Mouse (Mus musculus) liver, embryonic 16.5 days (tissue): ENCODE data around the gene Stxbp5. TPM values are rescaled to one million over a fixed set of nuclear protein-coding genes. Genes with fewer than 3 reads are reported as not detected.

Experiments
- ATAC-seq: fragments of 200-750 bp; cut with Nextera tagmentation; 2 replicates; pipeline ENCODE4 v1.8.0; 2017; ENCODE audit warnings: low read depth, mild to moderate bottlenecking, moderate number of reproducible peaks, moderate library complexity
- H3K27ac ChIP-seq: fragments of 300-500 bp; sonication (generic); 2 replicates; pipeline ENCODE4 v1.5.1; 2014; ENCODE audit warnings: mild to moderate bottlenecking, low read length
- H3K27me3 ChIP-seq: fragments of 300-500 bp; sonication (generic); 2 replicates; pipeline ENCODE4 v1.6.1; 2014; ENCODE audit warnings: low read depth, low read length, mixed read lengths; ENCODE audit not compliant: control insufficient read depth, insufficient read depth
- H3K36me3 ChIP-seq: fragments of 300-500 bp; sonication (generic); 2 replicates; pipeline ENCODE4 v1.6.1; 2014; ENCODE audit warnings: mild to moderate bottlenecking; ENCODE audit not compliant: control insufficient read depth, insufficient read depth
- H3K4me1 ChIP-seq: fragments of 300-500 bp; sonication (generic); 2 replicates; pipeline ENCODE4 v1.6.1; 2014; ENCODE audit warnings: low read depth, low read length, mixed read lengths; ENCODE audit not compliant: control insufficient read depth
- H3K4me2 ChIP-seq: fragments of 300-500 bp; sonication (generic); 2 replicates; pipeline ENCODE4 v1.6.1; 2014; ENCODE audit warnings: low read depth, low read length, mixed read lengths
- H3K4me3 ChIP-seq: fragments of 300-500 bp; sonication (generic); 2 replicates; pipeline ENCODE4 v1.5.1; 2014; ENCODE audit warnings: low read depth, mild to moderate bottlenecking, low read length
- H3K9ac ChIP-seq: fragments of 300-500 bp; sonication (generic); 2 replicates; pipeline ENCODE4 v1.6.1; 2014; ENCODE audit warnings: low read depth, low read length
- H3K9me3 ChIP-seq: fragments of 300-500 bp; sonication (generic); replicated peaks from 2 replicates; pipeline ENCODE4 v1.6.1; 2016; ENCODE audit warnings: low read length; ENCODE audit not compliant: control insufficient read depth
- WGBS: fragments of 180-500 bp; shearing (Covaris S2); extraction: QIAGEN DNeasy Blood & Tissue Kit; methylation state at CpG from one replicate; pipeline ENCODE4 v1.1.7; 2014; ENCODE audit not compliant: insufficient replicate concordance; 5-methylcytosine and 5-hydroxymethylcytosine counted together
- polyA plus RNA-seq: library from polyadenylated mRNA; unstranded; fragments of >200 nt; fragmentation: Nextera tagmentation; extraction: Ambion mirVana; gene quantifications from 2 replicates; pipeline ENCODE4 v1.2.1, GENCODE M21; 2015

Stxbp5 gene
- polyA plus RNA-seq, 1 experiment from 2014 or later = 2.2 TPM

- Histone ChIP-seq H3K4me1 (no peaks in the 10 kb centered on the region), H3K9me3 (no peaks in the 10 kb centered on the region), H3K36me3 (no peaks in the 10 kb centered on the region), H3K27ac (no peak overlapping the region), H3K9ac (no peak overlapping the region), H3K4me3 (no peak overlapping the region), H3K27me3 (no peaks in the 10 kb centered on the region), H3K4me2 (no peak overlapping the region)
- WGBS = 55% methylated on average over 2 of the region's 2 CpGs
- ATAC-seq = no peak
These were observed 28.7 kb downstream of the Stxbp5 start for GRCm38 (mm10) chr10:9872143-9872542.

- Histone ChIP-seq H3K4me3 (no peak overlapping the region), H3K27ac (no peak overlapping the region), H3K4me2 (no peak overlapping the region), H3K9me3 (no peaks in the 10 kb centered on the region), H3K27me3 (no peaks in the 10 kb centered on the region), H3K4me1 (no peaks in the 10 kb centered on the region), H3K9ac (no peak overlapping the region), H3K36me3 (no peaks in the 10 kb centered on the region)
- ATAC-seq = no peak
- 76% methylated on average over 17 of the region's 17 CpGs for WGBS
These were observed 33.9 kb downstream of the Stxbp5 start for GRCm38 (mm10) chr10:9866793-9867579.

- peaks cover 3% of the 10 kb centered on the region for H3K36me3 ChIP-seq
- no peaks in the 10 kb centered on the region for H3K9me3 ChIP-seq
- H3K4me3 ChIP-seq = no peak overlapping the region
- no peak overlapping the region for H3K4me2 ChIP-seq
- no peak overlapping the region for H3K27ac ChIP-seq
- no peak for ATAC-seq
- no peaks in the 10 kb centered on the region for H3K4me1 ChIP-seq
- H3K27me3 ChIP-seq = no peaks in the 10 kb centered on the region
- H3K9ac ChIP-seq = no peak overlapping the region
- WGBS = 73% methylated on average over 4 of the region's 4 CpGs
These were observed 40.9 kb downstream of the Stxbp5 start for GRCm38 (mm10) chr10:9860022-9860421.

- no peak overlapping the region for H3K27ac ChIP-seq
- H3K36me3 ChIP-seq = peaks cover 3% of the 10 kb centered on the region
- H3K4me1 ChIP-seq = no peaks in the 10 kb centered on the region
- H3K9me3 ChIP-seq = no peaks in the 10 kb centered on the region
- no peak for ATAC-seq
- 83% methylated on average over 3 of the region's 3 CpGs for WGBS
- H3K27me3 ChIP-seq = no peaks in the 10 kb centered on the region
- no peak overlapping the region for H3K9ac ChIP-seq
- H3K4me3 ChIP-seq = no peak overlapping the region
- no peak overlapping the region for H3K4me2 ChIP-seq
These were observed 41.4 kb downstream of the Stxbp5 start for GRCm38 (mm10) chr10:9859476-9859875.

GRCm38 (mm10) chr10:9857850-9858249 lies 43.0 kb downstream of the Stxbp5 start:
- Histone ChIP-seq H3K4me2 (no peak overlapping the region), H3K27ac (no peak overlapping the region), H3K9ac (no peak overlapping the region), H3K27me3 (no peaks in the 10 kb centered on the region), H3K4me1 (no peaks in the 10 kb centered on the region), H3K4me3 (no peak overlapping the region), H3K36me3 (peaks cover 3% of the 10 kb centered on the region), H3K9me3 (no peaks in the 10 kb centered on the region)
- no peak for ATAC-seq
- WGBS = 84% methylated on average over 2 of the region's 2 CpGs

- Histone ChIP-seq H3K27ac (no peak overlapping the region), H3K4me3 (no peak overlapping the region), H3K9me3 (no peaks in the 10 kb centered on the region), H3K4me2 (no peak overlapping the region), H3K4me1 (no peaks in the 10 kb centered on the region), H3K27me3 (no peaks in the 10 kb centered on the region), H3K36me3 (peaks cover 4% of the 10 kb centered on the region), H3K9ac (no peak overlapping the region)
- ATAC-seq = no peak
- WGBS = 82% methylated on average over 9 of the region's 9 CpGs
These were observed 44.1 kb downstream of the Stxbp5 start for GRCm38 (mm10) chr10:9856792-9857191.

GRCm38 (mm10) chr10:9846408-9846807 lies 54.5 kb downstream of the Stxbp5 start:
- no peak overlapping the region for H3K4me2 ChIP-seq
- no peak overlapping the region for H3K4me3 ChIP-seq
- no peak overlapping the region for H3K9ac ChIP-seq
- H3K27me3 ChIP-seq = no peaks in the 10 kb centered on the region
- no peak overlapping the region for H3K27ac ChIP-seq
- H3K9me3 ChIP-seq = no peaks in the 10 kb centered on the region
- H3K4me1 ChIP-seq = no peaks in the 10 kb centered on the region
- H3K36me3 ChIP-seq = peaks cover 3% of the 10 kb centered on the region; the same call in 1 of the 2 replicates
- no peak for ATAC-seq
- 79% methylated on average over 4 of the region's 4 CpGs for WGBS

GRCm38 (mm10) chr10:9839408-9839807 lies 61.5 kb downstream of the Stxbp5 start:
- Histone ChIP-seq H3K36me3 (no peaks in the 10 kb centered on the region; the same call in 1 of the 2 replicates), H3K27ac (no peak overlapping the region), H3K4me3 (no peak overlapping the region), H3K4me1 (no peaks in the 10 kb centered on the region), H3K9me3 (no peaks in the 10 kb centered on the region), H3K27me3 (no peaks in the 10 kb centered on the region), H3K9ac (no peak overlapping the region), H3K4me2 (no peak overlapping the region)
- no peak for ATAC-seq
- WGBS = 60% methylated on average over 7 of the region's 7 CpGs

GRCm38 (mm10) chr10:9834986-9835385 lies 65.9 kb downstream of the Stxbp5 start:
- Histone ChIP-seq H3K4me3 (no peak overlapping the region), H3K27ac (no peak overlapping the region), H3K4me2 (no peak overlapping the region), H3K27me3 (no peaks in the 10 kb centered on the region), H3K36me3 (no peaks in the 10 kb centered on the region; the same call in 1 of the 2 replicates), H3K9me3 (no peaks in the 10 kb centered on the region), H3K4me1 (no peaks in the 10 kb centered on the region), H3K9ac (no peak overlapping the region)
- no peak for ATAC-seq
- 58% methylated on average over 4 of the region's 4 CpGs for WGBS
